Mouse (Mus musculus) layer of hippocampus, adult 8-10 months (tissue): ENCODE data around the gene Bst2. TPM values are rescaled to one million over a fixed set of nuclear protein-coding genes. Genes with fewer than 3 reads are reported as not detected.

Experiments
- DNase-seq, 2 experiments: peaks; one replicate each; pipeline ENCODE4 v3.0.0; 2022; ENCODE audit warnings: low spot score in 2 of 2
- total RNA-seq, 4 experiments: library from RNA; stranded (reverse); gene quantifications; 2 replicates each; pipeline ENCODE4 v1.2.4; 2022

The Bst2 gene
- total RNA-seq, 4 experiments from 2014 or later = 4.1 to 23.3 (median 8.6) TPM

GRCm38 (mm10) chr8:71521634-71522033 lies 15.6 kb downstream of the Bst2 start:
- peak; percentile 82 to 88 for DNase-seq

GRCm38 (mm10) chr8:71519037-71519825 lies 18.0 kb downstream of the Bst2 start:
- peak in 1 of 2 experiments; percentile 40 for DNase-seq

DNA sequence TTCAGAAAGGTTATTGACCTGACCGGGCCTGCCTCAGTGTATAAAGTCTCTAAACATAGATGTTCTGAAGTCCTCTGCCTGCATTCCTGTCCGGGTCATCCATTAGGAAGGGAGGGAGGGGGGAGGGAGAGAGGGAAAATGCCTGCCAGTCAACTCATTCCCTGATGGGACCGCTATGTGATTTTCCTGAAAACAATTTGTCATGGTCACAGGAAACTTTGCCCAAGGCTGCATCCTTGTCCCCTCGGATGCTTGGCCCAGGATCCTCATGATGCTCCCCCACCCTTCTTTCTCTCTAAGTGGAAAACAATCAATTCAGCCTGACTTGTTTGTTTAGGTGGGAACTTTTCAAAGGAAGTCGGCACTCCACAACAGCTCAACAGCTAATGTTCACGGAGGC lies 20.5 kb downstream of the Bst2 start:
- DNase-seq = no peak

DNA sequence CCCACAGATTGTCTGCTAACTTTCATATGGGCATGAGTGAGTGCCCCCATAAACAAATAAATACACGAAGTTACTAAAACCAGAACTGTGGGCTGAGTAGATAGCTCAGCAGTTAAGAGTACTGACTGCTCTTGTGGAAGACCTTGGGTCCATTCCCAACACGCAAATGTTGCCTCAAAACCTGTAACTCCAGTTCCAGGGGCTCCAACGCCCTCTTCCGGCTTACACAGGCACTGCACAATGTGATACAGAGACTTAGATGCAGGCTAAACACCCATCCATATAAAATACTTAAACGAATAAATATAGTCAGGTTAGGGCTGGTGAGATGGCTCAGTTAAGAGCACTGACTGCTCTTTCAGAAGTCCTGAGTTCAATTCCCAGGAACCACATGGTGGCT lies 22.2 kb downstream of the Bst2 start:
- DNase-seq = no peak

DNA sequence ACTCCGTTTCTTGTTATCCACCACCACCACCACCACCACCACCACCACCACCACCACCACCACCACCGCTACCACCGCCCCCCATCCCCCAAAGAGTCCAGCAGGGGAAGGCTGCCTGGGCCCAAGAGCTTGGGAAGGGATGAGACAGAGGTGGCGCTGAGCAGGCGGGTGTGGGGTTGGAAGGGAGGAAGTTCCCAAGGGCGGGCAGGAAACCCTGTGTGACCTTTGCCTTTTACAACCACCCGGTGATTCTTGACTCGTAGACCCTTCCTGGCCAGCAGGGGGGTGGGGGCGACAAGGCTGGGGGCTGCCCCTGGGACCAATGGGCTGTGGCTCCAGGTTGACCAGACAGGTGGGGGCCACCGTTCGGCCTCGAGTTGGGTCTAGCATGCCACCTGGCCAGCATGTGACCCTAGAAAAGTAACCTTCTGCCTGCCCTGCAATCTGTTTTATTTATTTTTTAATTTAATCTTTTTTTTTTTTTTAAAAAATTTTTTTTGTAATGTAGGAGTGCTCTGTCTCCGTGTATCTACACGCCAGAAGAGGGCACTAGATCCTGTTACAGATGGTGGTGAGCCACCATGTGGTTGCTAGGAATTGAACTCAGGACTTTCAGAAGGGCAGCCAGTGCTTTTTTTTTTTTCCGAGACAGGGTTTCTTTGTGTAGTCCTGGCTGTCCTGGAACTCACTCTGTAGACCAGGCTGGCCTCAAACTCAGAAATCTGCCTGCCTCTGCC lies 24.1 kb downstream of the Bst2 start:
- DNase-seq = no peak

DNA sequence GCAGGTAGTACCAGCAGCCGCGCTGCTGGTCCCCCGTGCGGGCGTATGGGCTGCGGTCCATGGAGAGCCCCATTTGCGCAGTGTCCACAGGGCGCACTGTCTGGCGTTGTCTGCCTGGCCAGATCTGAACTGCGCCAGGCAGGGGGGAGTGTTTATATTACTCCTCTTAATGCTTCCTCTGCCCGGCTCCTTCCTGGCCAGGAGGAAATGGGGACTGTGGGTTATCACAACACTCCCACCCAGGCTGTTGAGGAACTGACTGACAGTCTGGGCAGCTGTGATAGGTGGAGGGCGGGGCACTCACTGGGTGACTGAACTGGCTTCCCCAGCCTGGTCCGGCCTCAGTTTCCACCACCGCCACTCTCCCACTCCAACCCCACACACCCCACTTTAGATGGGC lies 25.6 kb downstream of the Bst2 start, which contains the start of gene Plvap:
Gene Plvap, minus strand, starts transcription at position 109 of the 400 bp plus-strand sequence.
- DNase-seq = no peak

- DNase-seq = no peak
Observed at GRCm38 (mm10) chr8:71509316-71509715, 27.9 kb downstream of the Bst2 start.

- peak; percentile 62 to 75 for DNase-seq
Observed at GRCm38 (mm10) chr8:71507589-71508104, 29.6 kb downstream of the Bst2 start.

DNA sequence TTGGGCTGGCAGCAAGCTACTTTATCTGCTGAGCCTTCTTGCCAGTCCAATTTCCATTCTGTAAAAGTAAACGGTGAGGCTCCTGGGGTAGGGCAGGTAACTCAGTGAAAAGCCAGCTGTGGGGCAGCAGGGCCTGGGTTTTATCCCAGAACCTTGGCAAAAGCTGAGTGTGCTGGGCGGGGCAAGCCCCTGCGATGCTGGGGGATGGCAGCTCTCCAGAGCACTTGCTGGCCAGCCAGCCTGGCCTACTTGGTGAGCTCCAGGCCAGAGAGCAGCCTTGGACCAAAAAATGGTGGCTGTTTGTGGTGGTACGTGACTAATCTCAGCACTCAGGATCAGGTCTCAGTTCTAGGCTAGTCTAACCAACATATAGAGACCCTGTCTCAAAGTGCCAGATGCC lies 31.3 kb downstream of the Bst2 start:
- DNase-seq = no peak

- DNase-seq = no peak
Observed at GRCm38 (mm10) chr8:71505326-71505725, 31.9 kb downstream of the Bst2 start.

GRCm38 (mm10) chr8:71504349-71504748 lies 32.9 kb downstream of the Bst2 start:
- no peak for DNase-seq

DNA sequence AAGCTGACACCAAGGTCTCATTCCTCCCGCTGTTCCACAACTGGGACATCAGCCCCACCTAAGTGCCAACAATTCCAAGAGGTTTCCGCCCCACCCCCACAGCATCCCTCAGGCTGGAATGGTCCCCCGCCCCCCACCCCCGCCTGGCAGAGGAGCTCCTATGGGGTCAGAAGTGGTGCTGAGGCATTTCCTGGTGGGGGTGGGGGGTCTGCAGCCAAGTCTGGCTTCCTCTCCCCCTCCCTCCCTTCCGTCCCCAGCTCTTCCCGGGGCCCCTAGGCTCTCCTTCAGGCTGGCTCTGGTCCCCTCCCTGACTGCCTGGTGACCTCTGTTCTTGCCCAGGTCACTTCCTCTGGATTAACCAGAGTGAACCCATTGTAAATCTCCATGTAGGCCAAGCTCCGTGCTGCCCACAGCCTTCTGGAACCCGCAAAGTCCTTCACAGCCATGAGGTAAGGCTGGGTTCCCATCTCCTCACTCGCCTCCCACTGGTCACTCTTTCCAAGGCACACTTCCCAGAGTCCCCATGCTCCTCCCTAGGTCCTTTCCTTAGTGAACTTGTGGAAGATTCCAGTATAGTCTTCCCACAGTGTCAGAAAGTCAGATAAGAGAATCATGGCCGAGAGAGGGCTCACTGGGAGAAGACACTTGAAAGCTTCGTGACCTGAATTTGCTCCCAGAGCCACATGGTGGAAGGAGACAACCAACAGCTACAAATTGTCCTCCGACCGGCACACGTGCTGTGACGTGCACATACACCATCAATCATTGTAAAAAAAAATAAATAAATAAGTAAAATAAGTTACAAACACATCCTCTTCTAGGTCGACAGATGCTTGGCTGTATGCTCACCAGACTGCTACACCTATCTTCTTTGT lies 38.2 kb downstream of the Bst2 start:
- no peak for DNase-seq

- no peak for DNase-seq
Observed at GRCm38 (mm10) chr8:71497881-71498501, 39.3 kb downstream of the Bst2 start.

GRCm38 (mm10) chr8:71497077-71497645 lies 40.1 kb downstream of the Bst2 start:
- DNase-seq = no peak

- no peak for DNase-seq
Observed at GRCm38 (mm10) chr8:71496481-71496880, 40.8 kb downstream of the Bst2 start.

- DNase-seq = no peak
Observed at GRCm38 (mm10) chr8:71495811-71496210, 41.4 kb downstream of the Bst2 start.

GRCm38 (mm10) chr8:71495039-71495438 lies 42.2 kb downstream of the Bst2 start:
- peak in 1 of 2 experiments; percentile 73 for DNase-seq

DNA sequence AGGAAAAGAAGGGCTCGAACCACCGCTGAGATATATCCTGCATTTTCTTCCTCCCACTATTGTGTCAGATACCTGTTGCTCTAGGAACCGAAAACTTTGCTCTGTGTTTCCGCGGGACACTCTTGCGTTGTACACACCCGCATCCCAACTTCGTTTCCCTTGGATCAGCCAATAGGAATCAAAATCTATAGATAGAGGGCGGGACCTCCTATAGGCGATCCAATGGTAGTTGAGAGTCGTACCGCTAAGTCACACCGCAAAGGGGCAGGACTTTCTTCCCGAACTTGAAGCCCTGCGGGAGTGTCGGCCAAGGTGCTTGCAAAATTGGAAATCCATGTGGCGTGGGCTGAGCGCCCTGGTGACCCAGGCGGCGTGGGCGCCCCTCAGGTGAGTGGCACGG lies 48.8 kb downstream of the Bst2 start:
- peak; percentile 81 to 90 for DNase-seq

- DNase-seq = peak in 1 of 2 experiments; percentile 65
Observed at GRCm38 (mm10) chr8:71487691-71488445, 49.4 kb downstream of the Bst2 start, which contains the start of gene Gtpbp3. Gene Gtpbp3, plus strand, starts transcription at chr8:71488103.

GRCm38 (mm10) chr8:71486136-71486529 lies 51.1 kb downstream of the Bst2 start:
- DNase-seq = no peak
